Mouse (Mus musculus): ENCODE measurements at regions not wholly inside any gene's neighbourhood (a gene's known extent, or its start where the extent isn't known, plus 50 kb on each side); places are given as distances from the start of the nearest gene placed in this dataset.

DNA sequence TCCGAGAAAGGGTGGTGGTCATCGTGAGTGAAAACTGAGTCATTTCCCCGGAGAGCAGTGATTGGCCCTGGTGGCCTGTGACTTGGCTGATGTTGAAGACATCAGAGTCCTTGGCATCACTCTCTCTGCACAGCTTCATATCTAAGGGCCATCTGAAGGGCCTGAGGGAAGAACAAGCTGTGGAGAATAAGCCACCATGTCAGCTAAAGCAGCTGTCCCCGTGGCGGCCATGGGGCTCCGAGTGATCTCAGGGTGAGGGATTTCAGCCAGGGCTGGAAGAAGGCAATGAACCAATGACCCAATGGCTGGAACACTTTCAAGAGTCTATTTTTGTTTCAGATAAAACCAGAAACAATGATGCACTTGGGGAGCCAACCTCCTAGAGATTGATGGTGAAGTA is 62.2 kb downstream of the Ttc32 start:
- no peak for DNase-seq

DNA sequence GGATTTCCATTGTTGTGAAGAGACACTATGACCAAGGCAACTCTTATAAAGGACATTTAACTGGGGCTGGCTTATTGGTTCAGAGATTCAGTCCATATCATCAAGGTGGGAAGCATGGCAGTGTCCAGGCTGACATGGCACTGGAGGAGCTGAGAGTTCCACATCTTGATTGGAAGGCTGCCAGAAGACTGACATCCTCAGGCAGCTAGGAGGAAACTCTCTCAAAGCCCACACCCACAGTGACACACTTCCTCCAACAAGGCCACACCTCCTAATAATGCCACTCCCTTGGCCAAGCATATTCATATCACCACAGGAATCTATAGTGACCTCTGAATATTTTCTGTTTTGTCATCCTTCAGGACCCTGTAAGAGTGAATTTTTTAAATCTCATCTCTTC is 65.3 kb downstream of the Ttc32 start:
- DNase-seq = no peak

DNA sequence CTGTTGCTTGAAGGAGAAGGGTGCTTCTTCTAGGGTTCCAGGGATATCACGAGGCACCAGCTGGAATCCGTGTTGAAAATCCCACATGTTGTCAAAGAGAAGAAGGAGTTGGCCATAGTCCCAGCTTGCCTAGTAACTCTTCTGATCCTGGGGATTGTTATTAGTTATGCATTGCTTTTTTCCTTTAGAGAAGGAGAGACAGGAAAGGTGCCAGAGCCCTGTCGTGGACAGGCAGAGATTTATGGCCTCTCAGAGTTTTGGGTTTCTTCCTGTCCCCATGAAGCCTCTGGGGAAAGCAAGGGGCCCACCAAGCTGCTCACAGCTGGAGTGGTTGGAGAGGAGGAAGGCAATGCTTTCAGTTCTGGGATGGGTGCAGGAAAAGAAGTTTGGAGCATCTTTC is 76.6 kb downstream of the Ttc32 start:
- no peak for DNase-seq

DNA sequence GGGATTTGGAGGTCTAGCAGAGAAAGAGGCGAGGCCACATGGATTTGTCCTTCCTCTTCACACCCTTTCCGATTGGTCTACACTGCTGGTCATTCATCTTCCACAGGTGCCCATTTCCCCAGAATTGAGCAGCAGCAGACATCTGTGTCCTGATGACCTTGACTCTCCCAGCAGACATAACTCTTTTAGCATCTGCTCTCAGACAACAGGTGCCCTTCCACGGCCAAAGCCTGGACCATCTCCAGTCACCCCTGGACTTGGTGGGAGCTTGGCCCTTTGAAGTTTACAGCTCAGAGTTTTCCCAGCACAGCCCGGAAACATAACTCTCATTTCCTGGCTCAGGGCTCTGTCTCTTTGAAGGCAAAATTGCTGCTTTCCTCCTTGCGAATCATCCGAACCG is 80.0 kb downstream of the Ttc32 start:
- DNase-seq = no peak

DNA sequence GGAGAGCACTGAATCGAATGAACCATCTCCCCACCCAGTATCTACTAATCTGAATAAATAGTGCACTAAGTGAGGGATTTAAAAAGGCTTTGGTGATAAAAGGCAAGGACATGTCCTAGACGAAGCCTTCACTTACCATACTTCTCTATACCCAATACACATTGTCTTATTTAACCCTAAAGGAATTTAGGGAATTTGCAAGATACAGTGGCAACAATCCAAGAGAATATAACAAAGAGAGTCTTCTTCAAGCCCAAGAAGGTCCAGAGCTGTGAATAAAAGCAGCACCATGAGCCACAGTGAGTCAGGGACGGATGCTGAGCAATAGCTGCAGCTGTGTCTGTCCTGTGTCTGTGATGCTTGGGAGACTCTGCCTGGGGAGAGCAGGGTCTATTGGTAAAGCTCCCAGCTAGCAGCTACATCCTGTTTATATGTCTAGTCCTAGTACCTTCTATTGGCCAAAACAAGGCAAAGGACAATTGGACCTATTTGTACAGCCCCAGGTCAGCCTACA is 82.4 kb downstream of the Ttc32 start:
- DNase-seq = no peak

DNA sequence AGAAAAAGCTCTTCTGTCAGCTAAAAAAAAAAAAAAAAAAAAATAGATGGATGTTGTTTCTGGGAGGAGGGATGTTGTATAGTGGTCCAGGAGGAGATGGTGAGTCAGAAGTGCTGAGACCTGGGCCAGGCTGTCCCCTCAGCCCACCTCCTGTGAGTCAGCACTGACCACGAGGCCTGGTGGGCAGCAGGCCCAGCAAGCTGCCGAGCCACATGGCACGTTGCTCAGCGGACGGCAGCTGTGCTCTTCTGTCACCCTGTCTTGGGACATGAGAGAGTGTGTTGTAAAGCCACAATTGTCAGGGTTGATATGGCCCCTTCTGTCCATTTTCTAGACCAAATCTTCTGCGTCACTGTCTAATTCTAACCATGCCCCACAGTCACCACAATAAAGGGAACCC is 83.9 kb downstream of the Ttc32 start:
- DNase-seq = peak; percentile 75 to 80

DNA sequence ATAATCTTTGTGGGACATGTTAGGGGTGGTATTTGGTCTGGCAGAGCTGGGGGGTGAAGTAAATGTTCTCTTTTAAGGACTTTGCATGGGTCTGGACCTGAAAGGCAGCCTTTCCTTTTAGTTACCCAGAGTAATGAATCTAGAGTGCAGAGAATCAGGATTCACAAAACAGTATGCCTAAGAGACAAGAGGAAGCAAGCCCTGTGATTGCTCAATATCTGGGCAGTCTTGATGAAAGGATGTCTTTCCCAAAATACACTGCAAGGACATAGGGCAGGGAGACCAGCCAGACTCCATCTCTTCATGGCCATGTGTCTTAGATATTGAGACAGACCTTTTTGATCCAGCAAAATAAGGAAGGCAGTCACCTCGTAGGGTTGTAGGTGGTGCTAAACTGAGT is 84.3 kb downstream of the Ttc32 start:
- no peak for DNase-seq

DNA sequence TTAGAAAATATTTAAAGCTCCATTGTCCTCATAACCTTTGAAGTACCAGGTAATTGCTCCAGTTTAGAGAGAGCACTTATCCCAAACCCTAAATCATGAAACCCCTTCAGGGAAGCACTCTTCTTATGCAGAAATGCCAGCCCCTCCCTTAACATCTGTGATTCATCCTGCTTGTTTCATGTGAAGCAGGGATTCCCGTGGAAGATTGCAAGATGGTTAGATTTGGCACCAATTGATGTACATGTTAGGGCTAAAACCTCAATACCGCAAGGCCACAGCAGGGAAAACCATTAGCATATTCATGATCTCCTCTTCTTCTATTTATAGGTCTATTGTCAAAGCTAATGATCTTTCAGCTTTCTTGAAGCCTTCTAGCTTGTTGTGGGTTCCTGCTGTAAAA is 88.8 kb downstream of the Ttc32 start:
- DNase-seq = no peak

DNA sequence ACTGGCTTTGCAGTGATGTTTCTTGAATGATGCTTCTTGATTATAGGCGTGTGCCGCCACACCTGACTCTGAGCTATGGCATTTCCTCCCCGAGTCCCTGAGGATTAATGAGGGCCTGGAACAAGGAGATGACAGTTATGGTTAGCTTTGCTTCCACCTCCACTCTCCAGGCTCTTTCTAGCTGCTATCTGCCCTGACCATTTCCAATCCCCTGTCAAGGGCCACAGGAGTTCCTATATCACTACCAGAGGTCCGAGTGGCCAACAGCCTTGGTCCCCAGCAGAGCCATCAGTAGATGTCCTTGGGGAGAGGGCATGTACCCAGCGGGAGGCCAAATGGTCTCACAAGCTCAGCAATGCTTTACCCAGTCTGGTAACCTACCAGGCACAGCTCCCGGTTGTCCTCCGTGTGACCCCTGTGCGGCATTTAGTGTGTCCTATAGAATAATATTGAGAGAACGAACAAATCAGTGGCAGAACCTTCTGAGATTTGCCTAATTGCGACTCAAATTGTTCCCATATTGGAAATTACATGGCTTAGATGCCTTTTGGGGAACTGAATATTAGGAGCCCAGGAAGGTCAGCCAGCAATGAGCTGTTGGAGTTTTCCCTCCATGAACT is 98.2 kb downstream of the Ttc32 start:
- no peak for DNase-seq

DNA sequence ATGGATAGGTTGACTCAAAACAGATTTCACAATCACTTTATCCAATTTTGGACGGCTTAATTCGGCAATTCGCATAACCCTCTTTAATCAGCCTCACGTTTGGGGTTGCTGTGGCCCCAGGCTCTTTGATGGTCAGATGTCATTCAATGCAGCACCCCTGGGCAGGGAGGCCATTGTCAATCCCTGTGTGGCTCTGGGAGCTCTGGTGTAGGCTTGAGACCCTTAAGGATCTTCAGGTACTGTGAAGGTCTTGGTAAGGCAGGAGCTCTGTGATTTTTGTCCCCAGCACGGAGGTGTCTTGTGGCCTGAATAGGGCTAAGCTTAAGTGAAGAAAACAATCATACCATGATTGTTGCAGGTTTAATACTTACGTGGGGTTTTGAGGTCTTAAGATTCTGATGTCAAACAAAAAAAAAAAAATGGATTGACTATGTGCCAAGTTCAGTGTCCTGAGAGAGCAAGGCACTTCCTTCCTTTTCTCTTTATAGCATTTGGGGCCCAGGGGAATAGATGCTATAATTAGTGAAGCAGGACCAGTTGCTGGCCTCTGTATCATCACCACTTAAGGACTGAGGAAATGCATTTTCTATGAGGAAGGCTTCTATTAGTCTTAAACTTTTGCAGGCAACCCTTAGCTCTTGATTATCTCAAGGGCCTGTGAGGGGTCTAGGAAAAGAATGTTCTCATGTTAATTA is 98.9 kb downstream of the Ttc32 start:
- DNase-seq = no peak

DNA sequence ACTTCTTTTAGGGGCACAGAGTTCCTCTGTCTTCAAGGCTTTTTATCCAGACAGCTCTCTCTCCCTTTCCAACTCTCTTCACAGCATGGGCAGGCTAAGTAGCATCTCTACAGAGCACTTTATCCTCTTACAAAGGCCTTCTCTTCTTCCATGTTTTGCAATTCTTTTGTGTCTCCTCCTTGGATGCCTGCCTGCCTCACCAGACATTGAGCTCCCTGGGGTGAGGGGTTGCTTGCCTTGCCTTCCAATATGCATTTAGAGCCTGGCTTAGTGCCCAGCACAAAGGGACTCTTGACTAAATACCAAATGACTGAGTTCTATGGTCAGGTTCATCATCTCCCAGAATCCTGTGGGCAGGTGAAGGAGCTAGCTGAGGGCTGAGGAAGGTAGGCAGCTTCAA is 102.8 kb downstream of the Ttc32 start:
- DNase-seq = peak; percentile 45 to 68

DNA sequence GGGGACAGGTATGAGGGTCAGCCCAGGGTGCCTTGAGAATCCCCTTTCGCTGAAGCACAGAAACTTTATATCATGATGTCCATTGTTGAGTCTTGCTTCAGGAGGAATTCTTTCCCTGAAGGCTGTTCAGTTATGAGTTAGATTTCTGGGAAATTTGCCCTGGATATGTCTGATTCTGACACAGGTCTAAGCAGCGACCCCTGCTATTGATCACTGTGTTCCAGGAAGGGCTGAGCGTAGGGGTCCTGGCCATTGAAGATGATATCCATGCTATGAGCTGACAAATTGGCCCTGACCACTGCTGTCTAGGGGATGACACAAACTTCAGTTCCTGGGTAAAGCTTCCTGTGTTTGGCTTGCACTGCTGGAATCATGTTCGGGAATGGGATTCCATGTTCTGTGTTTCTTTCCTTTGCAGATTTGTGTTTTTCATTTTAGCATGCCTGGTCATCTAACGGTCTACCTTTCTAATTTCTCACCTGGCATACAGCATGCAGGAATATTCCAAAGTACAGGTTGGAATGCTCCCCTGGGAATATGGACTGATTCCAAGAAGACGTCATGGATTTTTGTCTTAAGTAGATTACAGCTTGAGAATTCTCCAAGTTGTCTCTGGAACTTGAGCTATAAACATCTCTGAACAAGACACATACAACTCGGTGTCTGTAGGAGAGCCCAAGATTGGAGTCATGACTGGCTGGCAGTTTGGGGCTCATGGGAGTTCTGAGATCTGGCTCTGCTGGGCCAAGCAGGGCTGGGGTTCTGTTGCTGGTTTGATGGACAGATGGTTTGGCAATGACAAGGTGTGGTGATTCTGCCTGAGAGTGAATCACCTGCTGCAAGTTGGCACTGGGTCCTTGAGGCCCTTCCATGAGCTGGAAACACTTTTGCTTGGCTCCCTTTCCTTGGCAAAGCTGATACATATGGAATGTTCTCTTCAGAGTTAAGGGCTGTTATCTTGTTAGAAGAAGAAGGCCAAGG is 104.4 kb downstream of the Ttc32 start:
- peak; percentile 69 to 88 for DNase-seq

DNA sequence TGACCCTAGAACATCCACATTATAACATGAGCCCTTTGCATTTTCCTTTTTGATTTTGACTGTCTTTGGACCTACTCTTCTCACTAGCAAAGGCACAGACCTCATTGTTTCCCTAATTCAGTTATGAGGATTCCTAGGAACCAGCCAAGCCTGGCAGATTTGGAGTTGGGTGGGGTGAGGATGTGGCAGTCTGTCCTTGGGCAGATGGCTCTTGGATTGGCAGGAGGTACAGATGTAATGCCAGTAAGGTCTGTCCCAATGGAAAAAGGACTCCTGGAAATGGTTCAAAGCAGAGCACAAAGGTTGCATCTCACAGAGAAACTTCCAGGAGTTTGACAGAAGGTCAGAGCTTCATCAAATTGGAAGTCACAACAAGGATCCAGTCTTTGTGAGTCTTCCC is 121.2 kb downstream of the Ttc32 start:
- DNase-seq = no peak

DNA sequence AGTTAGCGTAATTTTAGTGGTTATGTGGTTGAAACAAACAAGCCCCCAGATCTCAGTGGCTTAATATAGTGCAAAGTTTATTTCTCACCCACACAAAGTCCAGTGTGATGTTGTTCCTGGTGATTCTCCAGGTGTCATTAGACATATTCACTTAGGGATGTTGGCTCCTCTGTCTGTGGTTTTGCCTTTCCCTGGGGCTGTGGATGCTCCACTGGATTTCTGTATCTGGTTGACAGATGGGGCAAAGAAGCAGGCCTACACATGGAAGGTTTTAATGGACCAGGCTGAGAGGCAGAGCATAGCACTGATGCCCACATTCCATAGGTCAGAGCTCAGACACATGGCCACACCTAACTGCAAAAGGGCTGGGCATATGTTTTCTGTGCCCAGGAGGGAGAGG is 121.6 kb downstream of the Ttc32 start:
- DNase-seq = no peak

DNA sequence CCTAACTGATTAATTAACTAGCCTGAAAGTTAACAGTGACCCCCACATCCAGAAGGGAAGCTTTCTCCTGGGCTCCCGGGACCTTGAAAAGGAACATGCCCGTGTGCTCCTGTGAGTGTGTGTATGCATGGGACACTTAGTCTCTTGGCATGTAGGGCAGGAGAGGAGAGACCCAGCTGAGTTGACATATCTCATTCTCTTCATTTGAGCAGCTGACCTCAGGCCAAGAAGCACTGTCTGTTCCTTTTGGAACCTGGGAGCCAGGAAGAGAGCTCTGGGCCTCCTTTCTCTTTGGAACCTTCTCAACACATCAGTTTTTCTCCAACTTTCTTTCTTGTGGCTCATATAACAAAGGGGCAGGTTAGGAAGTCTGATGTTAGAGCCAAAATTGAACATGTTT is 124.7 kb downstream of the Ttc32 start:
- DNase-seq = peak; percentile 30 to 47

DNA sequence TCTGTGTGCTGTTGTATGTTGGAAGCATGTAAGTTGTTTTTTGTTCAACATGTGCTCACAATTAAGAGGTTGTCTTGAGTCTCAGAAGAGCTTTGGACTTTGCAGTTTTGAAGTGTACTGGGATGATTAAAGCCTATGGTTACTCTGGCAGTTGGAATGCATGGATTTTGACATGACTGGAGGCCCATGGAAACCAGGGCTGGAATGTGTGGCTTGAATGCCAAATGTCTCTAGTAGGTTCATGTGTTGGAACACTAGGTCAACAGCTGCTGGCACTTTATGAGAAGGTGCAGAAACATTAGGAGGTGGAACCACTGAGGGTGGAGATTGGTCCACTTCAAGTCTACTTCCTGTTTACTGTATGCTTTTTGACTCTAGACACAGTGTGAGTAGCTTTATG is 127.0 kb downstream of the Ttc32 start:
- DNase-seq = no peak

DNA sequence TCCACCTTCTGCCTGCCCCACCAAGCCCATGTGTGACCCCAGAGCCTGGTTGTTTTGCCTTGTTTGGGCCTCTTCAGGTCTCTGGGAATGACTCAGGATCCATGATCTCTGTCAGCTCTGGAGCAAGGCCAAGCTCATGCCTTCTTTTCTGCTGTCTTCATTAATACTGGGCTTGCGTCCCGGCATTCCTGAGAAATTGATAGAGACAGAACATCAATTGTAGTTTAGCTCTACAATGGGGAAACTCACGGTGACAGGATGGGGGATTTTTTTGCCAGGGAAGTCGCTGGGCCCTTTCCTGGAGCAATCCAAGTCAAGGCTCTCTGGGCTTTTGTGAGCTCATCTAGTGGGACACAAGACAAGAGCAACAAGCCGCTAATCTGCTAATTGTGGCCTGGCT is 129.0 kb downstream of the Ttc32 start:
- peak; percentile 30 to 52 for DNase-seq

DNA sequence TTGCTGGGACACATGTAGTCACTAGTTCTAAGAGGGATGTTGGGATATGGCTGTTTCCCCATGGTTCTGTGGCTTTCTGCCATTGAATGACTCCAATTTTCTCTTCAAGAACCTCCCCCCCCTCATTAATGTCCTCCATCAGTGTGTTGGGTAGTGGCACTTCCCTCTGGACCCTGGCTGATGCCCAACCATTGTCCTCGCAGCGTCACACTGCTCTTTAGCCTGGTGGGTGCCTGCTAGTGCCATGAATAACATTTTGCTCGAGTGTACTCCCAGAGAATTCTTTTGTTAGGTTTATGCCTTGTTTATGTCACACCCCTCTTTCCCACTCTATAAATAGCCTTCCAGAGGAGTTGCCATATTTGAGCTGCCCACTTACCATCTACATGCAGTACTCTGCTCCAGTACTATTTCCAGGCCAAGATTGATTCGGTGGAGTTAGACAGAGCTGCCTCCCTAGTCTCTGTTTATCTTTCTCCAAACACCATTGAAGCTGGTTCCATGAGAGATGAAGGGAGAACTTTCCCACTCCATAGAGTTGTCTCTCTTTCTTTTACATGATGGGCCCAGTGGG is 135.7 kb downstream of the Ttc32 start:
- DNase-seq = no peak

DNA sequence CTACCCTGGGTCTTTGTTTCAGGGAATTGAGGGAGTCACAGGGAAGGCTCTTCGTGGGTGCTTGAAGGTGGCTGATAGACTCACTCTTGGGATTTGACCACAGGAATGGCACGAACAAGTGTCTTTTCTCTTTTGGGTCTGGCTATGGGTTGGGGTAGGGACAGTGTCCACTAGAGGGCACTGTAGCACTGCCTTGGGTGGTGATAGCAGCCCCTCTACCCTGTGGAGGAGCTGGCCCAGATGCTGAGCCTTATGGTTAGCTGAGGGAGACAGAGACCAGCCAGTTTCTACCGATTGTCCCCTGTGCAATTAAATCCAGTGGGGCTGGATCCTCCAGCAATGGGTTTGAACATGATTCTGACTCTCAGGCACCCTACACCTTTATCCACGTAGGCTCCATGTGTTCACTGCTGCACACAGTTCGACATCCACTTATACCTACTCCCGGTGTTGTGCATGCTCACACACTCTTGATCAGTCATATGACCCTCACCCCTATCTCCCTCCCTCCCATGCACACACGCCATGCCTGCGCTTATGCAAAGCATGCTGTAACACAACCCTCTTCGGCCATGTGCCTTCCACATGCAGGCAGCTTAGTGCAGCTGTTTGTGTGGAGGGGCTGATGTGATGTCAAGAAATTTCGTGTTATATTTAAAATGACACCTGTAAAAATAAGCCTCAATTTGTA is 136.6 kb downstream of the Ttc32 start:
- DNase-seq = peak; percentile 63 to 71

DNA sequence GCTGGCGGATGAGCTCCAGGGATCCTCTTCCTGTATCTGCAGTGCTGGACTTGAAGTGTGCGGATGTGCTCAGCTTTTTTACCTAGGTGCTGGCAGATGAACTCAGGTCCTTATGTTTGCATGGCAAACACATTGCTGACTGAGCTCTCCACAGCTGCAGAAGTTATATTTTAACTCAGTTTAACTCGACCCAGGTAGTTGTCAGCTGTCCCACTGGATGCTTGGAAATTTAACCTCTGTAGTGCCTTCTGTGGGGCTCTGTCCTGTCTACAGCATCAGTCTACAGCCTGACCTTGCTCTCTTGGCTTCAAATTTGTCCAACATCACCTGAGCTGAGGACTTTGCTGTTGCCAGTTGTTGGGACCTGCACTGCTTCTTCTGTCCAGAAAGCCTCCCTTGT is 139.2 kb downstream of the Ttc32 start:
- DNase-seq = no peak

DNA sequence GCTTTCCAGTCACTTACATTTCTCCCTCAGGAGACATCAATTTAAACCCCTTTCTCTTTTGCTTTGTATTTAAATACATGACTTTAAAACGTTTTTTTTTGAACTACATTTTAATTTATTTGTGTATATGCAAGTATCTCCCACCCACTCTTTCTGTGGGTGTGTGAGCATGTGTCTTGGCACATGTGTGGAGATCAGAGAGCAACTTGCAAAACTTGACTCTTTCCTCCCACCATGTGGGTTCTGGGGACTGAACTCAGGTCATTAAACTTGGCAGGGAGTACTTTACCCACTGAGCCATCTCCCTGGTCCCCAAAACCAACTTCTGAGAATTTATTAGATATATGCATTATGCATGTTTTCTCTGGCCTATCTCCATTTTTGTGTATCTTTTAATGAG is 143.9 kb downstream of the Ttc32 start:
- no peak for DNase-seq

DNA sequence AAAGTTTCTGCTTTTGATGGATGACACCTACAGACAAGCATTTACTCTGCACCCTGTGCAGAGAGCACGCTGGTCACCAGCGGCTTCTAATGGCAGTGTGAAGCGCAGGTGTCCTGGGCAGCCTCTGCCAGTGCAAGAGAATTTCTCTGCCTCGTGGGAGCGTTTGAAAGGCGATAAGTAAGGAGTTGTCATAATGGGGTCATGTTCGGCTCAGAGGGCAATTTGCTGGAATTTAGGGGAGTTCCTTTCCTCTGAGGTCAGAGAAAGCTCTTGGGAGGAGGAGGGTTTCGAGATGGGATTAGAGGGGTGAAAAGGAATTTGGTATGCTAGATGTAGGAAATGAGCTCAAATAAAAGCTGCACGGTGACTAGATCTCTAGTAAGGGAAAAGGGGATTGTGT is 144.5 kb downstream of the Ttc32 start:
- DNase-seq = no peak

DNA sequence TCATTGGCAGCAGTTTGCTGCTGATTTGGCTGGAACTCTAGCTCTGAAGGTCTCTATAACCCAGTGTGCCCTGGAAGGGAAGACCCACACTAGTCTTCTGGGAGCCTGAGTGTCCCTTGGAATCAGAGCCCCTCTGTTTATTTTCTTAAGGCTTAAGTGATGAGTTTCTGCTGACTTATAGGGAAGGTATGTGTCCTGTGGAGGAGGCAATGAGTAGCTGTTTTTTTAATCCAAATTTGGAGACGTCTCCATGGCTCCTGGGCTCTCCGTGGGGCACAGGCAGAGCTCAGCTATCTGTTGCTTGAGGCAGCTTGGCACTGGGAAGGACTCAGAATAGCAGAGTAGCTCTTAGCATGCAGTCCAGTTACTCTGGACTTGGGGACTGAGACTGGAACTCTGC is 146.4 kb downstream of the Ttc32 start:
- DNase-seq = no peak

Data from cerebellum, postnatal 14 days (tissue).